Mouse (Mus musculus) embryo, embryonic 10 days (tissue): ENCODE measurements at regions not wholly inside any gene's neighbourhood (a gene's known extent, or its start where the extent isn't known, plus 50 kb on each side); places are given as distances from the start of the nearest gene placed in this dataset.

ENCODE experiments used
- DNase-seq: peaks from one replicate; pipeline ENCODE4 v3.0.0-alpha.2; 2015; ENCODE audit warnings: low spot score

DNA sequence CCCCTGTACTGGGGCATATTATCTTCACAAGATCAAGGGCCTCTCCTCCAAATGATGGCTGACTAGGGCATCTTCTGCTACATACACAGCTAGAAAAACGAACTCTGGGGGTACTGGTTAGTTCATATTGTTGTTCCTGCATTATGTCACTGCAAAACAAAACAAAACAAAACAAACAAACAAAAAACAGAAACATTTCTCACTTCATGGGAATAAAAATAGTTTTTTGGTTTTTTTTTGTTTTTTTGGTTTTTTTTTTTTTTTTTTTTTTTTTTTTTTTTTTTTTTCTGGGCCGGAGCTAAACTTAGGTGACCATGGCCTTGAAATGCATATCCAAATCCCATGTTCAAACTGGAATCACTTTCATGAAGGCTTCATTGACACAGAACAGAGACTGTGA lies 1184.4 kb downstream of the Efna5 start:
- no peak for DNase-seq

DNA sequence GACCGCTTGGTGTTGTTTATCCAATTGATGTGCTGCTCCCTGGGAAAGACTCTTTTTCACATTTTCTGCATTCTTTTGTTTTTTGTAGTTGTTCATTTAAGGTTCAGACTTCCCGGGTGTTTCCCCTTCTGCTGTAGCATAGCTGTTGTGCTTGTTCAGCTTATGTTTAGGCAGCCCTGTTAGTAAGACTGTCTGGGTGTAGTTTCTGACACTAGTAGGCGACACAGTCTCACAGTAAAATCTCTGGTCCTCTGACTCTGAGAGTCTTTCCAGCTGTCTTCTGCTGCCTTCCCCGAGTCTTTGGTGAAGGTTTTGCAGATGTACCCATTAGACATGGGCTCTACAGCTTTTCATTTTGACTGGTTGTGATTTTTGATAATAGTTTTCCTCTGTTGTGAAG lies 1194.8 kb downstream of the Efna5 start:
- DNase-seq: peak; percentile 5

DNA sequence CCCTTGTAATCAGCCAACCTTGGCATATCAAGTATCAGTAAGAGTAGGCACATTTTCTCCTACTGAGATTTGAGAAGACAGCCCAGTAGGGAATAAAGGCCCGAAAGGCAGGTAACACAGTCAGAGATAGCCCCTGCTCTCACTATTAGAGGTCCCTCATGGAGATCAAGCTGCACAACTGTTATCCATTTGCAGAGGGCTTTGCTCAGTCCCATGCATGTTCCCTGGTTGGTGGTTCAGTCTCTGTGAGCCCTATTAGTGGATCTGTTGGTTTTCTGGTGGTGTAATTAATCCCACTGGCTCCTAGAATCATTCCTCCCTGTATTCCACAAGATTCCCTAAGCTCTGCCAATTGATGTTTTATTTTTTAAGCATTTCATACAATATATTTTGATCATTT lies 1196.6 kb downstream of the Efna5 start:
- no peak for DNase-seq

DNA sequence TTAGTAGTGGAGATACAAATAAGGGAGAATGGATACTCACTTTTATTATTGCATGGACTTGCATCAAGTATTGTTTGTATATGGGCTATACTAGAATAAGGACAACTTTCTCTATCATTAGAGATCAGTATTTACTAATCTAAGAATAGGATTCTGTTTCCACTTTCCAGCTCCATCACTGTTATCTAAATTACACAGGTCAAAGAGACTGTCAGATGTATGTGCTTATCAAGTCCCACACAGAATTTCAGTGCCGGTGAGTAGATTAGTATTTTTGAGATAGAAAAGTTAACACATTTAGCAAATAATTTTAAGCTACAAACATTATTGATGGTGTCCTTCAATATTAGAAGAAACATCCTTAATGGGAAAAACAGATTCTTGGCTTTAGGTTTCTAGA lies 1210.5 kb downstream of the Efna5 start:
- no peak for DNase-seq

DNA sequence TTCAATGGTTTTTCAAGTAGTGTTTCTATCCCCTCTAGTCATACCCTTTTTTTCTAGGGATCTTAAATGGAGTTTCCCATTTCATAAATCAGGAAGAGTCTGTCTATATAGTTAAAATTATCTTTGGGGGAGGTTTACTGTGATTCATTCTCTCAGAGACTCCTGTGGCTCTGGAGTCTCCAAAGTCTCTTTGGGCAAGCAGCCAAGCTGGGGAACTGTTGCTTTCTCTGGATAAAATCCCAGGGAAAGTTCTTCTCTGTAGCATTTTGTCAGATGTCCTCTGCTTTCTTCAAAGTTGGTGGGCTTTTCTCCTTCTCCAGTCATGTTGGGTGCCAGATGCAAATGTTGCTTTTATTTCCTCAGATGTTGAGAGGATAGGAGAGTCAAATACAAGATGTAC lies 1213.7 kb downstream of the Efna5 start:
- no peak for DNase-seq

DNA sequence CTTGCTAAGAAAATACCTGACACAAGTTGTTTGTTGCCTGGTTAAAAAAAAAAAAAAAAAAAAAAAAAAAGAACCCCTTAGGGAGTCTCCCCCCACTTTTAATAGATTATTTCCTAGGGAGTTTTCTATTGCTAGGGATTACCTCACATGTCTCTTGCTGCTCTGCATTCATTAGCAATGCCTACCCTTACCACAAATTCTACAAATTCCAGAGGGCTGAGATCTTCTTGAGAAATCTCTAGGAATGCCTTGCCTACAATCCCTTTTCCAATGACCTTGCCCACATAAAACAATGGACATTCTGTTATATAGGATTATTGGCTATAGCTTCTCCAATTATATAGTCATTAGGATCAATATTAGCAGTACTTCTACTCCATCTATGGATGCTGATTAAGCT lies 1216.2 kb downstream of the Efna5 start:
- DNase-seq: no peak

DNA sequence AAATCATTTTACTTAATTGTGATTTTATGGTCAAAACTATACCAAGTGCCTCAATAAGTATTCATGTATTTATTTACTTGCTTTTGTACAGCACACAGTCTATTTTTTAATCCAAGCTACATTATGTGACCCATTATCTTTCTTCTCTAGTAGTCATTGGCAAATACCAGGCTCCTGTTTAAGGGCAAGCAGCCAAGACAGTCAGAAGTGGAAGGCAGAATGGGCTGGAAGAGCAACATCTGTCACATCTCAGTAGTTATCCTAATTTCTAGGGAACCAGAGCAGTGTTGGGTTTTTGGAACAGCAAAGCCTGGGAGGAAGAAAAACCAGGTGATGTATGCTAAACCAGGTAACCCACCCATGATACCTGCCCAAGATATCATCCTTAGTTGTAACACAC lies 1233.5 kb downstream of the Efna5 start:
- DNase-seq: no peak

DNA sequence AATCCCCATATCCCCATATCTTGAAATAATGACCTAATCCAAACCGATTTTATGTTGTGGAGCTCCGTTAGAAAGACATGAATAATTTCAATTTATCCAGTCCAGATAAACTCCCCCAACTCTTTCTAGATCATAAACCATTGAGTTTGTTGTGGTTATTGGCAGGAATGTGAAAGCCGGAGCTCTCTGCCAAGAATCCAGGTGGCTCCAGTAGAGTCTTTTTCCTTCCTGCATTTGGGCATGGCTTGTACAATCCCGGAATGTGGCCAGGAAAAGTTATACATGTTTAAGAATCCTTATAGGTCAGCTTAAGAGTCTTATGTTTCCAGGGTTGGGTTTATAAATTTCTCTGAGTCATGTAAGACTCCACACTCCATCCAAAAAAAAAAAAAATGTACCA lies 1272.8 kb downstream of the Efna5 start:
- DNase-seq: no peak

DNA sequence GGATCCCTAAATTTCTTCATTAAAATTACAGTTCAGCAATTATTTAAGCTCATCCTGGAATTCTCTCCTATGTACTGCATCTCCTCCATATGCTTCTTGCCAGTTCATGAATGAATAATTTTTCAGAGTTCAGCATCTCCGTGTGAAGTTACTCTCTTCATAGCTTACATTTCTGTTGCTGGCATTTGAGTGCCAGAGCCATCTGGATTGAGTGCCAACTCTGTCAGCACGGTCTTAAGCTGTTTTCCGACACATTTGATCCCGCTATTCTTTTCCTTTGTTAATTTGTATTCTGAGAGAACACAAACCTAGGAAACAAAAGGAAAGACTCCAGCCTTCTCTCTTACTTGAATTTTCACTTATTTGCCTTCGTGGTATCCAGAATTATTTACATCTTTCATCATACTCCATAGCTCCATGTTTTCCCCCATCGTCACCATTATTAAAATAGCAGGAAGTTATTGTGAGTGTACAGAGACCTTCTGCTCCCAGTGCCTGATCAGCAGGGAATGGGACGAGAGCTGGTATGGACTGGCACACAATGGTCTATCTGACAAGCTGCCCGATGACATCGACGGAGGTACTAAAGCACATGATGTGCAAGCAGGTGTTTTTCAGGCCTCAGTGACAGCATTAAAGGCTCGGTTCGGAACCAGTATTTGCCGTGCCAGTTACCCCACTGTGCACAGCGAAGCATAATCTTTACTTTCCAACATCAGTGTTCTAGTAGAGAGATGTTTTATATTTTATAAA lies 1274.2 kb downstream of the Efna5 start:
- DNase-seq: no peak

DNA sequence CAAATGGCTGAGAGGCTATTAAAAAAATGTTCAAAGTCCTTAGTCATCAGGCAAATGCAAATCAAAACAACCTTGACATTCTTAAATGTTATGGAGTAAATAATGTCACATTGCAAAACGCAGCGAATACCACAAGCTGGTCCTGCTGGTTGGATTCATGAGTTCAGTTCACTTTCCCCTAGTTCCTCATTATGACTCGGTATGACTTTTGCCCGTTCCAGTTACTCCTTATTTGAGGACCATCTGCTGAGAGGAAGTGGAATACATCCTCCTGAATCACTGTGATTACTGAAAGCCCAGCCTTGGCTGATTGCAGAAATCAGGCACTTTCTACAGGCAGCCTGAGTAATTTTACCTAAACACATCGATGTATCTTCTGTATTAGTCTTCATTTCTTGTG lies 1276.9 kb downstream of the Efna5 start:
- no peak for DNase-seq

DNA sequence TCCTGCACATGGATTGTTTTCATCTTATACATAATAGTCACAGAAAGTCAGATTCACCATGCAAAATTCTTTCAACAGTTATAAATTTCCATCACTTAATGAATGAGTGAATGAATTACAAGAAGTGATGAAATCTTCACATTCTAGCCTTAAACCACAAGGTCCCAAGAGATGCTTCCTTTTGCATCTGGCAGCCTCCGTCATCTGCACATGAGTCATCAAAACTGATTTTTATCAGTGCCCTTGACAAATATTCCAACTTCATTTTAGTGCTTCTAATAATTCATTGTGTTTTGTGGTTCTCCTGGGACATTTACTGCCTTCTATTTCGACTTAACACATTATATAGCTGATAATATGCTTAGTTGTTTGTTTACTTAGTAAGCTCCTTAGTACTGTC lies 1291.9 kb downstream of the Efna5 start:
- no peak for DNase-seq

DNA sequence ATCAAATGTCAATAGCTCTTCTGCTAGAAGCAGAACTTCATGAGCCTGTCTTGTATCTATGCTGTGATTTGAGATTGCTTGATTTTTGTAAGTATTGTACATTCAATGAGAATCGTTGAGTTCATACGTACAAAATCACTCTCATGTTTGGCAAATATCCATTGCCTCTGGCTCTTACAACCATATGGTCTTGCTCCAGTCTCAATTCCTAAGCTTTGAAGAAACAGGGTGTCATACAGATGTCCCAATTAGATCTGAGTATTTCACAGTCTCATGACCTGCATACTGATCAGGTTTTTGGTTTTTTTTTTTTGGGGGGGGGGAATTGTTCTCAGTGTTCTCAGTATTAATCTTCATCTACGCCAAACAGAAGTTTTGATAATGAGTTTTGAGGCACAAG lies 1302.2 kb downstream of the Efna5 start:
- DNase-seq: no peak

DNA sequence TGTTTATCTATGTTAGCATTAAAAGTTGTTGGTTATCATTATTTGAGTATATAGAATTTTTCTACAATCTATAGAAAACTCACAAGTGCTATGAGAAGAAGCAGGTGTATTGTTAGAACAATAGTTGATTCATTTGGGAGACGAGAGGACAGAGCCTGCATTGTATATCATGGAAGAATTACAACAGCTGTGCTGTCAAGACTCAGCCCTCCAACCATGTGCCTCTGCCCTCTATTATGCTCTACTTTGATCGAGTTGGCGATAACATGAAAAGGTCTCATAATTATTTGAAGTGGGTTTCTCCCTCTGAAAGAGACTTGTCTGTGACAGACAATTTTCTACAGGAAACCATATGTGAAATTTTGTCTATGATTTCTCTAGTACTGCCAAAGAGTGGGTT lies 1310.2 kb downstream of the Efna5 start:
- no peak for DNase-seq
